Mouse (Mus musculus) CH12F3 (cell line): ENCODE measurements around the gene Eid3.

Experiments used
- in situ Hi-C: fragments of 300-500 bp; cut with MboI; formaldehyde crosslinking; loops from 2 replicates; pipeline ENCODE4 v1.14.3; 2020; ENCODE audit warnings: low sequenced_read_pairs

Eid3 gene

GRCm38 (mm10) chr10:82908526-82908925 is 42.1 kb downstream of the Eid3 start:
- in situ Hi-C loops = loop anchor here (10.0 kb wide), 1 partner anchor 596 kb away; no protein-coding TSS in a partner anchor

DNA sequence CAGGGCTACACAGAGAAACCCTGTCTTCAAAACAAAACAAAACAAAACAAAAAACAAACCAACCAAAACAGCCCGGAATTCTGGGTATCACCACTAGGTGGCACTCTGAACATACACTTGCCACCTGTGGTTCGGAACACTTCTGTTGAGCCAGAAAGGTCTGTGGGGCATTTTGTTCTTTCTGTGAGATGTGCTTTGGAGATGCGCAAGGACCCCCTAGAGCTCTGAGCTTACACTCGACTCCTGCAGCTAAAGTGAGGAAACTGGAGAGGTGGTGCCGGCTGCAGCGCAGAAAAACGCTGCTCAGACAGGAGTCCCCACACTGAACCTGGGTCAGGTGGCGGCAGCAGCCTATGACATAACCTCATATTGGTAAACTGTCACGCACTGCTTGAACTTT is 43.0 kb downstream of the Eid3 start:
- in situ Hi-C loops = loop anchor here (10.0 kb wide), 1 partner anchor 595 kb away; no protein-coding TSS in a partner anchor

GRCm38 (mm10) chr10:82910198-82910597 is 43.8 kb downstream of the Eid3 start:
- in situ Hi-C loops = no loop called here

- in situ Hi-C loops = no loop called here
These were observed 46.8 kb downstream of the Eid3 start for GRCm38 (mm10) chr10:82913238-82913637.

GRCm38 (mm10) chr10:82913772-82914171 is 47.3 kb downstream of the Eid3 start:
- in situ Hi-C loops = no loop called here
